Mouse (Mus musculus) spleen, adult 2 months (tissue): ENCODE results near the gene Abhd11.

Experiments used
- CTCF ChIP-seq: fragments of 200-500 bp; IDR thresholded peaks from 2 replicates; pipeline ENCODE4 v1.5.1; 2011; ENCODE audit warnings: mild to moderate bottlenecking, inconsistent platforms; ENCODE audit not compliant: insufficient read depth, insufficient read length, insufficient replicate concordance; ENCODE audit errors: extremely low read depth
- POLR2A ChIP-seq: fragments of 200-500 bp; IDR thresholded peaks from 2 replicates; pipeline ENCODE4 v1.6.1; 2011; ENCODE audit warnings: low read depth, low read length, inconsistent platforms

- TF ChIP-seq CTCF (no peak), POLR2A (no peak)
Measured at GRCm38 (mm10) chr5:135010320-135010709, 1.4 kb downstream of the Abhd11 start.
